Mouse (Mus musculus) erythroblast, embryonic 14.5 days (primary cell): ENCODE measurements around the gene Dnajb12.

Experiments
- GATA1 ChIP-seq: IDR thresholded peaks from 2 replicates; pipeline ENCODE4 v1.6.1; 2012; ENCODE audit warnings: low read length, inconsistent platforms, mixed read lengths
- TAL1 ChIP-seq: IDR thresholded peaks from 3 replicates; pipeline ENCODE4 v1.6.1; 2012; ENCODE audit warnings: low read length, inconsistent platforms, mixed read lengths

DNA sequence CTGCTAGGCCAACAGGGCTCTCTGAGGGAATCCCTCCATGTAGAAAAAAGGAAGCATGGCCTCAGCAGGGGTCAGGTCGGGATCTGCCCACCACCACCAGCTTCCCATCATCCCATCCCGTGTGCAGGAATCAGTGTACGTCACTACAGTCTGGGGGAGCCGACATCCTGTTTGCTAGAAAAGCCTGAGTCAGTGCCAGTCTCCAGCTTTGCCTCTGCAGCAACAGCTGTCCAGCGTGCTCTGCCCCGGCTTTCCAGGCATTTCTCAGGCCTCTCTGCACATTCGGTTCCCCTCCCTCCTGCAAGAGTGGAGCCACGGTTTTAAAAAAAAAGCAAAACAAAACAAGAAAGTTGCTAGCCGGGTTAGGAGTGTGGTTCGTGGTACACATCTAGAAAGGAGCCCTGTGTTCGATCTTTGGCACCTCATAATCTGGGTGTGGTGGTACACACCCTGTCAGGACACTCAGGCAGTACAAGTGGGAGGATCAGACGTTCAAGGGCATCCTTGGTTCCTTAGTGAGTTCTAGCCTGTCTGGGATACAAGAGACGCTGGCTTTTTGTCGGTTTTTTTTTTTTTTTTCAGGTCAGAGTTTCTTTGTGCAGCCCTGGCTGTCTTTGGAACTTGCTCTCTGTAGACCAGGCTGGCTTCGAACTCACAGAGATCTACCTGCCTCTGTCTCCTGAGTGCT is 40.3 kb downstream of the Dnajb12 start:
- TF ChIP-seq GATA1 (no peak), TAL1 (no peak)
